Mouse (Mus musculus) ovary, adult 2 months (tissue): ENCODE data around the gene Rufy3. TPM values are rescaled to one million over a fixed set of nuclear protein-coding genes. Genes with fewer than 3 reads are reported as not detected.

Experiments
- polyA plus RNA-seq: library from polyadenylated mRNA; depleted of rRNA; stranded (reverse); fragments of >200 nt; gene quantifications from 2 replicates; pipeline ENCODE4 v1.2.3, GENCODE M21; 2012; rRNA removed

Gene Rufy3
- 8.6 and 10.3 TPM in 2 replicates for polyA plus RNA-seq

GRCm38 (mm10) chr5:88564501-88565147 is at the start of gene Rufy3:
Gene Rufy3, plus strand, starts transcription at chr5:88565040.

GRCm38 (mm10) chr5:88527657-88528056 is 37.2 kb upstream of the Rufy3 start, which contains the start of gene Jchain:
Gene Jchain, minus strand, starts transcription at chr5:88527891.

GRCm38 (mm10) chr5:88554086-88554886 is 10.6 kb upstream of the Rufy3 start, which contains the start of gene Utp3:
Gene Utp3, plus strand, starts transcription at chr5:88554462.

GRCm38 (mm10) chr5:88675443-88676387 is 110.9 kb downstream of the Rufy3 start, which contains the start of gene Grsf1:
Gene Grsf1, minus strand, starts transcription at chr5:88676171.

Other genes with a start within 250 kb of the Rufy3 start
- not detected in 2 replicates for gene Prol1, start 247.7 kb upstream of the Rufy3 start, polyA plus RNA-seq
- gene Amtn, start 188.9 kb upstream of the Rufy3 start, polyA plus RNA-seq: not detected in 2 replicates
- not detected in 2 replicates for gene Ambn, start 109.0 kb upstream of the Rufy3 start, polyA plus RNA-seq
- gene Enam, start 77.1 kb upstream of the Rufy3 start, polyA plus RNA-seq: not detected in 2 replicates
- 5.5 and 9.5 TPM in 2 replicates for gene Jchain, start 37.1 kb upstream of the Rufy3 start, polyA plus RNA-seq
- 9.3 and 10.7 TPM in 2 replicates for gene Utp3, start 10.6 kb upstream of the Rufy3 start, polyA plus RNA-seq
- gene Grsf1, start 111.1 kb downstream of the Rufy3 start, polyA plus RNA-seq: 57.0 and 87.3 TPM in 2 replicates
- gene Mob1b, start 155.8 kb downstream of the Rufy3 start, polyA plus RNA-seq: 2.1 and 4.6 TPM in 2 replicates
- gene Dck, start 200.0 kb downstream of the Rufy3 start, polyA plus RNA-seq: 2.3 and 2.4 TPM in 2 replicates